Mouse (Mus musculus) heart, adult 2 months (tissue): ENCODE results near the gene Ddx11. TPM values are rescaled to one million over a fixed set of nuclear protein-coding genes. Genes with fewer than 3 reads are reported as not detected.

ENCODE experiments used
- DNase-seq, 2 experiments: peaks; one replicate each; pipeline ENCODE4 v3.0.0; 2021
- H3K27ac ChIP-seq: fragments of 200-600 bp; 2 replicates; pipeline ENCODE4 v1.8.1; 2022
- H3K27me3 ChIP-seq: fragments of 200-500 bp; 2 replicates; pipeline ENCODE4 v1.6.1; 2012; ENCODE audit warnings: mild to moderate bottlenecking, low read length, inconsistent platforms, mixed read lengths; ENCODE audit not compliant: control insufficient read depth, insufficient read depth
- H3K36me3 ChIP-seq: fragments of 200-500 bp; 2 replicates; pipeline ENCODE4 v1.6.1; 2012; ENCODE audit warnings: low read length, inconsistent platforms; ENCODE audit not compliant: control insufficient read depth, insufficient read depth
- H3K4me1 ChIP-seq: fragments of 200-500 bp; 2 replicates; pipeline ENCODE4 v1.6.1; 2011; ENCODE audit warnings: low read length; ENCODE audit not compliant: control insufficient read depth, insufficient read depth
- H3K4me3 ChIP-seq: fragments of 200-600 bp; 2 replicates; pipeline ENCODE4 v1.8.1; 2022
- H3K79me2 ChIP-seq: fragments of 200-500 bp; replicated peaks from 2 replicates; pipeline ENCODE4 v1.6.1; 2012; ENCODE audit warnings: mild to moderate bottlenecking, inconsistent platforms, low read length, moderate library complexity, mixed read lengths; ENCODE audit not compliant: control insufficient read depth, insufficient read depth
- H3K9ac ChIP-seq: fragments of 200-500 bp; 2 replicates; pipeline ENCODE4 v1.6.1; 2012; ENCODE audit warnings: low read depth, mild to moderate bottlenecking, control low read depth, inconsistent platforms, low read length, mixed read lengths
- CTCF ChIP-seq: fragments of 200-600 bp; IDR thresholded peaks from 2 replicates; pipeline ENCODE4 v1.8.1; 2022; ENCODE audit warnings: antibody characterized with exemption, mild to moderate bottlenecking, moderate library complexity
- EP300 ChIP-seq: fragments of 200-500 bp; IDR thresholded peaks from 2 replicates; pipeline ENCODE4 v1.6.1; 2011; ENCODE audit warnings: low read depth, low read length, control low read depth; ENCODE audit not compliant: insufficient read depth
- POLR2A ChIP-seq: fragments of 200-500 bp; IDR thresholded peaks from 2 replicates; pipeline ENCODE4 v1.6.1; 2011; ENCODE audit warnings: mild to moderate bottlenecking, low read depth, low read length, control low read depth; ENCODE audit not compliant: insufficient read depth
- WGBS: fragments of 180-500 bp; shearing (Covaris S2); methylation state at CpG from one replicate; pipeline ENCODE4 v1.1.7; 2018; 5-methylcytosine and 5-hydroxymethylcytosine counted together
- intact Hi-C: fragments of 180-260 bp; cut with DNase I; formaldehyde crosslinking; loops from one replicate; pipeline ENCODE4 v1.15.1; 2025
- polyA plus RNA-seq: library from polyadenylated mRNA; depleted of rRNA; stranded (reverse); fragments of >200 nt; gene quantifications from 2 replicates; pipeline ENCODE4 v1.2.3, GENCODE M21; 2012
- total RNA-seq, 2 experiments: library from RNA; stranded (reverse); gene quantifications; 2 replicates each; pipeline ENCODE4 v1.2.3; 2021

Gene Ddx11
- total and polyA plus RNA-seq, 3 experiments = 1.2 to 1.3 (median 1.3) TPM

DNA sequence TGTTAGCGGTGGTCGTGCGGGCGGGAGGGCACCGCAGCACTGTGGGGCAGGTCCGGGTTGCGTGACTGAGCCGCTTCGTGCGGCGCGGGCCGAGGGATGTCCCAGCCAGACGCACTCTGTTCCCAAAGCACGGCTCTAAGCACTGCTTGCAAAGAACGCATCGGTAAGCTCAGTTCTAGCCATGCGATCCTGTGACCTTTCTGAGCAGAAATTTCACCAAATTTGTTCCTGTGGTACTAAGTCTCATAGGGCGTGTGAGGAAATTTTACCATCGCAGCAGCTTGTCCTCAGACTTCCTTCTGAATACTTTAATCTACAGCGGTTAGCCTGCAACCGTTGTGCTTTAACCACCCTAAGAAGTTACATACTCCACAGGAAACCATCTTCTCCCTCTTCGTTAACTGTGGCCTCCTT, 45.9 kb upstream of the Ddx11 start:
- H3K4me1 ChIP-seq = peaks cover 6% of the 10 kb centered on the region
- no peaks in the 10 kb centered on the region for H3K27me3 ChIP-seq
- peak overlapping the region; percentile 93 for H3K4me3 ChIP-seq
- intact Hi-C loops = loop anchor here (1.0 kb wide), 1 partner anchor 24 kb away; the partner anchor contains the start of gene Ndufv2
- H3K79me2 ChIP-seq = 0 out of 2 replicates have a peak, but pooled peaks cover 2% of the 10 kb centered on the region
- TF ChIP-seq EP300 (no peak), POLR2A (no peak), CTCF (no peak)
- WGBS = 2% methylated on average over 23 of the region's 23 CpGs
- H3K9ac ChIP-seq = peak overlapping the region; percentile 57
- no peak for DNase-seq
- H3K36me3 ChIP-seq = peaks cover 7% of the 10 kb centered on the region
- H3K27ac ChIP-seq = peak overlapping the region; percentile 92

DNA sequence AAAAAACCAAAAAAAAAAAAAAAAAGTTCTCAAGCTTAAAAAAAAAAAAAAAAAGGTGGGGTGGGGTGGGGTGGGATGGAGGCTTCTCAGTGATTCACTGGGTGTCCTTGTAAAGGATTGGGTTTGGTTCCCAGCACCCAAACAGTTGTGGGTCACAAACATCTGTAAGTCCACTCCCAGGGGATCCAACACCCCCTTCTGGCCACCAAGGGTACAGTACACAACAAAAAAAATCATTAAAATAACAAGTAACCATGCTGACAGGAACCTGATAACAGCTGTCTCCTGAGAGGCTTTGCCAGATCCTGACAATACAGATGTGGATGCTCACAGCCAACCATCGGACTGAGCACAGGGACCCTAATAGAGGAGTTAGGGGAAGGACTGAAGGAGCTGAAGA, 38.8 kb upstream of the Ddx11 start:
- TF ChIP-seq EP300 (no peak), CTCF (0 out of 2 replicates have a peak, but pooled peaks have one; percentile 18), POLR2A (no peak)
- WGBS = 20% methylated on average over 1 of the region's 1 CpGs
- no peak overlapping the region for H3K4me3 ChIP-seq
- H3K27ac ChIP-seq = no peak overlapping the region
- DNase-seq = no peak
- no peaks in the 10 kb centered on the region for H3K4me1 ChIP-seq
- no peaks in the 10 kb centered on the region for H3K79me2 ChIP-seq
- H3K9ac ChIP-seq = no peak overlapping the region
- intact Hi-C loops = no loop called here
- no peaks in the 10 kb centered on the region for H3K27me3 ChIP-seq
- peaks cover 2% of the 10 kb centered on the region; the same call in 1 of the 2 replicates for H3K36me3 ChIP-seq

DNA sequence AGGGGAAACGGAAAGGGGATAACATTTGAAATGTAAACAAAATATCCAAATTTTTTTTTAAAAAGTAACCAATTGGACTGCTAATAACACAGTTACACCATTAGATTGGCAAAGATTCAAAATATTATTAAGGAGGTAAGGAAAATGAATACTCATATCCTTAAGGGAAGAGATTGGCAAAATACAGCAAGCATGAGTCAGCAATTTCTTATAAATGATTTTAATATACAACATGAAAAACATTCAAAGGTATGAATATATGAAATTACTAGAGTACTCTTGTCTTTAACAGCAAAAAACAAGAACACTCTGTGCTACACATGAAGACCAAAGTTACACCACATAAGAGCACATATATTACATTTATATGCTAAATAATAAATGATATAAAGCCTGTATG, 38.3 kb upstream of the Ddx11 start:
- no peak for TF ChIP-seq EP300
- WGBS = 87% methylated on average over 1 of the region's 1 CpGs
- H3K27ac ChIP-seq = no peak overlapping the region
- H3K4me1 ChIP-seq = no peaks in the 10 kb centered on the region
- no peak overlapping the region for H3K4me3 ChIP-seq
- H3K36me3 ChIP-seq = peaks cover 2% of the 10 kb centered on the region
- peaks cover 3% of the 10 kb centered on the region; the same call in 1 of the 2 replicates for H3K79me2 ChIP-seq
- intact Hi-C loops = no loop called here
- no peaks in the 10 kb centered on the region for H3K27me3 ChIP-seq
- no peak for DNase-seq
- no peak overlapping the region for H3K9ac ChIP-seq

DNA sequence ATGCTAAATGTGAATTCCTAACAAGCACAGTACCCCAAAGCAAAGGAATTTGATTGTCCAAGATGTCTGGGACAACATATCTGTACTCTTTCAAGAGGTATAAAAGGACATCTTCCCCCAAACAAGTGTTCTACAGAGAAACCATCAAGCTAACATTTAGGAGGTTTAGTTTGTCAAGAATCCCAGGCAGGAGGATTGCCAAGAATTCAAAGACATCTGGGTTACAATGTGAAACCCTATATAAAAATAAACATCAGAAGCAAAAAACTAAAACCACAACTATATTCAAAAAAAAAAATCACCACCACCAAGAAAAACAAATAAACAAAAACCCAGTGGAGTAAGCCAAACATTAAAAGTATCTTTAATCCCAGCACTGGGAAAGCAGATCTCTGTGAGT, 33.1 kb upstream of the Ddx11 start:
- H3K4me3 ChIP-seq = no peak overlapping the region
- H3K36me3 ChIP-seq = peaks cover 12% of the 10 kb centered on the region
- peaks cover 10% of the 10 kb centered on the region; the same call in 1 of the 2 replicates for H3K79me2 ChIP-seq
- TF ChIP-seq CTCF (no peak), POLR2A (no peak), EP300 (no peak)
- no peak for DNase-seq
- H3K27ac ChIP-seq = no peak overlapping the region
- peaks cover 4% of the 10 kb centered on the region for H3K4me1 ChIP-seq
- intact Hi-C loops = no loop called here
- H3K27me3 ChIP-seq = no peaks in the 10 kb centered on the region
- H3K9ac ChIP-seq = no peak overlapping the region

DNA sequence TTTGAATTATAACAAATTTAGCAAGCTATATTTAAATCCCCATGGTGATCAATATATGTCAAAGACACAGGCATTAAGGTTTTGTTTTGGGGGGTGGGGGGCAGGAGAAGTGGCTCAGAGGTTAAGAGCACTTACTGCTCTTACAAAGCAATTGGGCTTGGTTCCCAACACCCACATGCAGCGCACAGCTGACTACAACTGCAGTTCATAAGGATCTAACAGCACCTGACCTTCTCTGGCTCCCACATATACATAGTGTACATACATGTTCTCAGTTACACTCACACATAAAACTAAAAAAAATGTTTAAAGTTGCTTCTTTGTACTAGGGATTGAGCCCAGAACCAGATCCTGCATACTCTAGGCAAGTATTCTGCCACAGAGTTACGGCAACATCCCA, 31.9 kb upstream of the Ddx11 start:
- intact Hi-C loops = no loop called here
- DNase-seq = no peak
- H3K9ac ChIP-seq = no peak overlapping the region
- peaks cover 4% of the 10 kb centered on the region for H3K4me1 ChIP-seq
- no peaks in the 10 kb centered on the region for H3K27me3 ChIP-seq
- no peak overlapping the region for H3K4me3 ChIP-seq
- WGBS = 63% methylated on average over 2 of the region's 2 CpGs
- H3K79me2 ChIP-seq = peaks cover 10% of the 10 kb centered on the region; the same call in 1 of the 2 replicates
- no peak overlapping the region for H3K27ac ChIP-seq
- TF ChIP-seq POLR2A (no peak), EP300 (no peak), CTCF (no peak)
- H3K36me3 ChIP-seq = peaks cover 11% of the 10 kb centered on the region

DNA sequence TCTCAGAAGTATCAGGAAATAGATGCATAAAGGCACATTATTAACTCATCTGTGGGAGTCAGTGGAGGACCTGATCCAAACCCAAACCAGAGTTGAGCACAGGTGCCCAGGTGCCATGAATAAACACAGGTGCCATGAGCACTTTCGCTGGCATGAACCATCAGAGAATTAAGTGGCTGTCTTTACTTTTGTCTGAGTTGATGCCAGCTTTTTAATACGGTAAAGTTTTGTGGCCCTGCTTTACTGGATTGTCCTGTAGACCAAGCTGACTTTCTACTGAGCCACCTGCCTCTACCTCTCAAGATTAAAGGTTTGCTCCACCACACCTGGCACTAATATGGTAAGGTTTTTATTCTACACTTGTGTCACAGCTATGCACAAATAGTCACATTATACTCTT, 31.3 kb upstream of the Ddx11 start:
- WGBS = 84% methylated on average over 2 of the region's 2 CpGs
- Histone ChIP-seq H3K9ac (no peak overlapping the region), H3K27ac (no peak overlapping the region), H3K36me3 (peaks cover 14% of the 10 kb centered on the region), H3K27me3 (no peaks in the 10 kb centered on the region), H3K4me1 (peaks cover 6% of the 10 kb centered on the region), H3K79me2 (peaks cover 12% of the 10 kb centered on the region; the same call in 1 of the 2 replicates), H3K4me3 (no peak overlapping the region)
- TF ChIP-seq POLR2A (no peak), EP300 (no peak), CTCF (no peak)
- no peak for DNase-seq
- intact Hi-C loops = no loop called here
